Mouse (Mus musculus): ENCODE results near the gene Thap8.

DNA sequence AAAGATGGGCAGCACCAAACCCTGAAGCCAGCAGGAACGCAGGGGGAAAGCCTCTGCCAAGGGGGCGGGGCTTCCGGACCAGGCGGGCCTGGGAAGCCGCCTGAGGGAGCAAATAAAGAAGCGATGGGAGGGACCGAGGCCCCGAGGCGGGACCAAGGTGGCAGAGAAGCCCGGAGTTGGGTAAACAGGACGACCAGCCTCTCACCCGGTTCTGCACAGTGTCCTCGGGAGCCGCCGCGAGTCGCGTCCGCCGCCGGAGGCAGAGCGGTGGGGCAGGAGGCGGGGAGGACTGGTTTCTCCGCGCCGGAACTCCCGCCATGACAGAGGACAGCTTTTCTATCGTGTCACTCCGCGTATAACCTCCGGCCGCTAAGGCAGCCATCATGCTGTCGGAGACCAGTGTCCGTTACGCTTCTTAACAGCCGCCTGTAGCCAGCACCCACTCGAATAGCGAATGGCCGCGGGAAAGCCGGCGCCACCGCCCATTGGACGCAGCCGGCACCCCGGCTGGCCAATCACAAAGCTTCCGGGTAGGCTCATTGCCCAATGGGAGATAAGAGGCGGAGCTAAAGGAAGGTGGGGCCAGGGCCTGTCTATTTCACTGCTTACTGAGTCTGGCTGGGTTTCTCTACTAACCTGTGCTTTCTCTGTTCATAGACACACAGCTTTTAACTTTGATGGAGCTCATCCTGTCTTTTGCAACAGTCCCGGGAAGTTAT is at the start of gene Thap8, which contains the start of gene Wdr62:
- TF ChIP-seq GATA1 (IDR thresholded peaks at IDR 0.05; ENCODE audit: borderline replicate concordance, low read length) (no peak), FLI1 (IDR thresholded peaks at IDR 0.05; ENCODE audit: low read length) (peak; percentile 38; the same call in 1 of the 2 replicates)
